Mouse (Mus musculus) lung, embryonic 15.5 days (tissue): ENCODE data around the gene Tmem131l. TPM values are rescaled to one million over a fixed set of nuclear protein-coding genes. Genes with fewer than 3 reads are reported as not detected.
"Not testable (repeated sequence)": the region's sequence is repeated elsewhere in the genome, so short reads cannot be mapped to it uniquely, and the experiment has no call there.

Experiments used
- ATAC-seq: fragments of 200-750 bp; cut with Nextera tagmentation; 2 replicates; pipeline ENCODE4 v1.8.0; 2017; ENCODE audit warnings: moderate number of reproducible peaks, borderline replicate concordance; ENCODE audit not compliant: low FRiP score, low TSS enrichment; ENCODE audit errors: extremely low read depth
- H3K27ac ChIP-seq: fragments of 300-500 bp; sonication (generic); 2 replicates; pipeline ENCODE4 v1.5.1; 2015; ENCODE audit warnings: moderate library complexity, mild to moderate bottlenecking, inconsistent platforms
- H3K27me3 ChIP-seq: fragments of 300-500 bp; sonication (generic); 2 replicates; pipeline ENCODE4 v1.6.1; 2015; ENCODE audit warnings: inconsistent platforms
- H3K36me3 ChIP-seq: fragments of 300-500 bp; sonication (generic); 2 replicates; pipeline ENCODE4 v1.6.1; 2015; ENCODE audit warnings: inconsistent platforms
- H3K4me1 ChIP-seq: fragments of 300-500 bp; sonication (generic); 2 replicates; pipeline ENCODE4 v1.6.1; 2015; ENCODE audit warnings: inconsistent platforms
- H3K4me2 ChIP-seq: fragments of 300-500 bp; sonication (generic); 2 replicates; pipeline ENCODE4 v1.6.1; 2015; ENCODE audit warnings: inconsistent platforms, mild to moderate bottlenecking, moderate library complexity
- H3K4me3 ChIP-seq: fragments of 300-500 bp; sonication (generic); 2 replicates; pipeline ENCODE4 v1.5.1; 2015; ENCODE audit warnings: mild to moderate bottlenecking, inconsistent platforms
- H3K9ac ChIP-seq: fragments of 300-500 bp; sonication (generic); 2 replicates; pipeline ENCODE4 v1.6.1; 2015; ENCODE audit warnings: inconsistent platforms
- H3K9me3 ChIP-seq: fragments of 300-500 bp; sonication (generic); 2 replicates; pipeline ENCODE4 v1.6.1; 2016; ENCODE audit warnings: inconsistent platforms
- WGBS: fragments of 180-500 bp; shearing (Covaris S2); methylation state at CpG from one replicate; pipeline ENCODE4 v1.1.7; 2015; 5-methylcytosine and 5-hydroxymethylcytosine counted together
- polyA plus RNA-seq: library from polyadenylated mRNA; unstranded; fragments of >200 nt; fragmentation: Nextera tagmentation; extraction: Ambion mirVana; gene quantifications from 2 replicates; pipeline ENCODE4 v1.2.1, GENCODE M21; 2015

Tmem131l gene
- polyA plus RNA-seq, 1 experiment from 2014 or later, result 55.9 TPM

GRCm38 (mm10) chr3:83895811-83896210 lies 144.2 kb downstream of the Tmem131l start:
- ATAC-seq, result no peak
- Histone ChIP-seq H3K27ac (no peak overlapping the region), H3K36me3 (peaks cover 26% of the 10 kb centered on the region), H3K4me3 (no peak overlapping the region), H3K4me1 (no peaks in the 10 kb centered on the region), H3K27me3 (no peaks in the 10 kb centered on the region), H3K9me3 (no peaks in the 10 kb centered on the region), H3K9ac (no peak overlapping the region), H3K4me2 (no peak overlapping the region)
- WGBS, result 45% methylated on average over 3 of the region's 3 CpGs

- H3K4me2 ChIP-seq, result no peak overlapping the region
- H3K4me3 ChIP-seq, result no peak overlapping the region
- 89% methylated on average over 5 of the region's 5 CpGs for WGBS
- peaks cover 19% of the 10 kb centered on the region for H3K36me3 ChIP-seq
- no peak overlapping the region for H3K27ac ChIP-seq
- H3K9me3 ChIP-seq, result no peaks in the 10 kb centered on the region
- no peak for ATAC-seq
- no peaks in the 10 kb centered on the region for H3K27me3 ChIP-seq
- H3K9ac ChIP-seq, result no peak overlapping the region
- no peaks in the 10 kb centered on the region for H3K4me1 ChIP-seq
Observed at GRCm38 (mm10) chr3:83895111-83895510, 144.9 kb downstream of the Tmem131l start.

- Histone ChIP-seq H3K36me3 (no peaks in the 10 kb centered on the region), H3K27ac (no peak overlapping the region), H3K4me2 (no peak overlapping the region), H3K9me3 (no peaks in the 10 kb centered on the region), H3K9ac (no peak overlapping the region), H3K4me3 (no peak overlapping the region), H3K4me1 (no peaks in the 10 kb centered on the region), H3K27me3 (no peaks in the 10 kb centered on the region)
- 57% methylated on average over 2 of the region's 2 CpGs for WGBS
- ATAC-seq, result no peak; the same call in 1 of the 2 replicates
Observed at GRCm38 (mm10) chr3:83885163-83885562, 154.8 kb downstream of the Tmem131l start.

- not testable (repeated sequence) for ATAC-seq, H3K4me1 ChIP-seq
- WGBS, result 85% methylated on average over 5 of the region's 5 CpGs
Observed at GRCm38 (mm10) chr3:83879261-83880050, 160.5 kb downstream of the Tmem131l start.

GRCm38 (mm10) chr3:83878801-83879200 lies 161.2 kb downstream of the Tmem131l start:
- no peak overlapping the region for H3K27ac ChIP-seq
- H3K9ac ChIP-seq, result no peak overlapping the region
- no peaks in the 10 kb centered on the region for H3K9me3 ChIP-seq
- no peak overlapping the region for H3K4me2 ChIP-seq
- H3K4me1 ChIP-seq, result no peaks in the 10 kb centered on the region
- ATAC-seq, result no peak
- no peaks in the 10 kb centered on the region for H3K27me3 ChIP-seq
- H3K4me3 ChIP-seq, result no peak overlapping the region
- H3K36me3 ChIP-seq, result no peaks in the 10 kb centered on the region
- WGBS, result 86% methylated on average over 4 of the region's 4 CpGs

More at GRCm38 (mm10) chr3:83879261-83880050, 160.5 kb downstream of the Tmem131l start:
- not testable (repeated sequence) for H3K27me3 ChIP-seq, H3K9ac ChIP-seq, H3K36me3 ChIP-seq, H3K27ac ChIP-seq, H3K9me3 ChIP-seq, H3K4me2 ChIP-seq, H3K4me3 ChIP-seq

GRCm38 (mm10) chr3:83876299-83876698 lies 163.7 kb downstream of the Tmem131l start:
- no peaks in the 10 kb centered on the region for H3K9me3 ChIP-seq
- H3K4me3 ChIP-seq, result no peak overlapping the region
- ATAC-seq, result no peak
- no peaks in the 10 kb centered on the region for H3K27me3 ChIP-seq
- H3K27ac ChIP-seq, result no peak overlapping the region
- H3K36me3 ChIP-seq, result no peaks in the 10 kb centered on the region
- no peaks in the 10 kb centered on the region for H3K4me1 ChIP-seq
- H3K4me2 ChIP-seq, result no peak overlapping the region
- no peak overlapping the region for H3K9ac ChIP-seq
- WGBS, result 65% methylated on average over 4 of the region's 4 CpGs

- not testable (repeated sequence) for ATAC-seq, H3K27me3 ChIP-seq, H3K9ac ChIP-seq, H3K4me2 ChIP-seq, H3K4me1 ChIP-seq, H3K4me3 ChIP-seq, H3K27ac ChIP-seq, H3K36me3 ChIP-seq, H3K9me3 ChIP-seq
- 82% methylated on average over 2 of the region's 2 CpGs for WGBS
Observed at GRCm38 (mm10) chr3:83875078-83875477, 164.9 kb downstream of the Tmem131l start.

GRCm38 (mm10) chr3:83872853-83873252 lies 167.1 kb downstream of the Tmem131l start:
- H3K36me3 ChIP-seq, H3K27ac ChIP-seq, H3K4me3 ChIP-seq, ATAC-seq, H3K9me3 ChIP-seq, H3K4me2 ChIP-seq, H3K9ac ChIP-seq, H3K4me1 ChIP-seq, H3K27me3 ChIP-seq: not testable (repeated sequence)
- WGBS, result 83% methylated on average over 2 of the region's 2 CpGs

GRCm38 (mm10) chr3:83871962-83872361 lies 168.0 kb downstream of the Tmem131l start:
- not testable (repeated sequence) for H3K4me1 ChIP-seq, H3K27me3 ChIP-seq, H3K27ac ChIP-seq, H3K9ac ChIP-seq, H3K4me2 ChIP-seq, H3K36me3 ChIP-seq, ATAC-seq, H3K9me3 ChIP-seq, H3K4me3 ChIP-seq
- WGBS, result 89% methylated on average over 4 of the region's 4 CpGs

- H3K27ac ChIP-seq, H3K4me1 ChIP-seq, H3K9ac ChIP-seq, ATAC-seq, H3K4me3 ChIP-seq, H3K4me2 ChIP-seq, H3K27me3 ChIP-seq, H3K9me3 ChIP-seq, H3K36me3 ChIP-seq: not testable (repeated sequence)
- WGBS, result 83% methylated on average over 7 of the region's 7 CpGs
Observed at GRCm38 (mm10) chr3:83871559-83871958, 168.4 kb downstream of the Tmem131l start.

GRCm38 (mm10) chr3:83869776-83870175 lies 170.2 kb downstream of the Tmem131l start:
- Histone ChIP-seq H3K4me3 (no peak overlapping the region), H3K9ac (no peak overlapping the region), H3K4me2 (no peak overlapping the region), H3K4me1 (no peaks in the 10 kb centered on the region), H3K27me3 (no peaks in the 10 kb centered on the region), H3K36me3 (no peaks in the 10 kb centered on the region), H3K27ac (no peak overlapping the region), H3K9me3 (no peaks in the 10 kb centered on the region)
- WGBS, result 97% methylated on average over 2 of the region's 2 CpGs
- no peak for ATAC-seq

- H3K9me3 ChIP-seq, H3K4me1 ChIP-seq, H3K4me3 ChIP-seq, H3K27ac ChIP-seq, ATAC-seq, H3K9ac ChIP-seq, H3K36me3 ChIP-seq, H3K4me2 ChIP-seq, H3K27me3 ChIP-seq: not testable (repeated sequence)
Observed at GRCm38 (mm10) chr3:83867026-83867425, 172.9 kb downstream of the Tmem131l start.

- Histone ChIP-seq H3K4me2 (no peak overlapping the region), H3K9me3 (no peaks in the 10 kb centered on the region), H3K27ac (no peak overlapping the region), H3K9ac (no peak overlapping the region), H3K4me3 (no peak overlapping the region), H3K4me1 (peaks cover 7% of the 10 kb centered on the region), H3K36me3 (no peaks in the 10 kb centered on the region), H3K27me3 (no peaks in the 10 kb centered on the region)
- 79% methylated on average over 2 of the region's 2 CpGs for WGBS
- ATAC-seq, result no peak
Observed at GRCm38 (mm10) chr3:83865216-83865615, 174.8 kb downstream of the Tmem131l start.
